Comparison of ENCODE assay signal across 29 mouse cellular contexts in genomic region chr5:128452196-128452595, GRCm38 (mm10). TPM values are rescaled to one million over a fixed set of nuclear protein-coding genes. Genes with fewer than 3 reads are reported as not detected.
DNase-seq lines count a peak whose midpoint lies in the region; ATAC-seq lines count a peak whose summit lies in the region.
"Had no signal": no experiment of that assay in that cellular context is flagged by ENCODE, and none has a peak within 500 bp of the region (broad histone marks: within the 10 kb centered on the region; RNA-seq: fewer than 3 reads in every experiment).

No protein-coding gene starts in this region.

- no peaks in the 10 kb centered on the region for H3K27me3 ChIP-seq in midbrain, embryonic 11.5 days (ENCODE audit: control insufficient read depth, insufficient read depth, low read length)
- no peaks in the 10 kb centered on the region for H3K27me3 ChIP-seq in midbrain, embryonic 14.5 days (ENCODE audit: control insufficient read depth, insufficient read depth, low read length)
- H3K27me3 ChIP-seq in forebrain, embryonic 15.5 days = no peaks in the 10 kb centered on the region
- H3K27me3 ChIP-seq in intestine, embryonic 16.5 days (replicated peaks; ENCODE audit: control insufficient read depth, insufficient read depth, low read length) = no peaks in the 10 kb centered on the region
- H3K27me3 ChIP-seq: embryonic facial prominence, embryonic 12.5 days; liver, embryonic 15.5 days; lung, embryonic 15.5 days; megakaryocyte, embryonic 14.5 days had no signal

- no peaks in the 10 kb centered on the region for H3K36me3 ChIP-seq in midbrain, embryonic 11.5 days (ENCODE audit: control insufficient read depth, insufficient read depth, low read length)
- no peaks in the 10 kb centered on the region for H3K36me3 ChIP-seq in midbrain, embryonic 14.5 days (ENCODE audit: control insufficient read depth, insufficient read depth, low read length)
- H3K36me3 ChIP-seq in forebrain, embryonic 15.5 days = no peaks in the 10 kb centered on the region
- no peaks in the 10 kb centered on the region for H3K36me3 ChIP-seq in intestine, embryonic 16.5 days (ENCODE audit: control insufficient read depth, insufficient read depth, low read length)
- H3K36me3 ChIP-seq: embryonic facial prominence, embryonic 12.5 days; limb, embryonic 10.5 days; liver, embryonic 15.5 days; lung, embryonic 15.5 days; neural tube, embryonic 13.5 days had no signal

- no peak for DNase-seq in midbrain, embryonic 11.5 days (ENCODE audit: low spot score, missing footprints)
- DNase-seq in midbrain, embryonic 14.5 days = no peak
- peak; percentile 22 for DNase-seq in right cerebral cortex, postnatal 4 days
- no peak for DNase-seq in right cerebral cortex, postnatal 25 days
- no peak for DNase-seq in ovary, adult 18-20 months (ENCODE audit: low spot score)
- DNase-seq: adrenal gland, adult 8-10 months; cerebellum, adult 2 months; cerebellum, postnatal 25 days; gastrocnemius, postnatal 36 days; heart, postnatal 36 days; kidney, adult 8-10 months; kidney, postnatal 10 days; liver; lung, postnatal 36 days; right cerebral cortex, postnatal 14 days; thymus, postnatal 25 days had no signal

- H3K27ac ChIP-seq in midbrain, embryonic 11.5 days (ENCODE audit: low read depth, low read length) = no peak overlapping the region
- H3K27ac ChIP-seq in midbrain, embryonic 14.5 days (replicated peaks; ENCODE audit: low read depth, low read length) = no peak overlapping the region
- peak overlapping the region; percentile 71; the same call in 1 of the 2 replicates for H3K27ac ChIP-seq in forebrain, embryonic 15.5 days (replicated peaks)
- H3K27ac ChIP-seq in intestine, embryonic 16.5 days (ENCODE audit: low read length) = no peak overlapping the region
- H3K27ac ChIP-seq: embryonic facial prominence, embryonic 12.5 days; limb, embryonic 10.5 days; liver, embryonic 15.5 days; lung, embryonic 15.5 days; neural tube, embryonic 13.5 days had no signal

- peak; percentile 22; the same call in 1 of the 2 replicates for ATAC-seq in midbrain, embryonic 11.5 days (ENCODE audit: low FRiP score)
- ATAC-seq in midbrain, embryonic 14.5 days (ENCODE audit: low FRiP score, low TSS enrichment) = no peak
- ATAC-seq in forebrain, embryonic 15.5 days (replicated peaks) = peak; percentile 57; the same call in 1 of the 2 replicates
- no peak for ATAC-seq in intestine, embryonic 16.5 days
- ATAC-seq: activated CD4-positive, CD25-positive, alpha-beta regulatory T cell, adult 4 months; inflammation-experienced regulatory T-cells, adult 6 months had no signal

- H3K9me3 ChIP-seq in midbrain, embryonic 11.5 days (ENCODE audit: control insufficient read depth, low read length) = no peaks in the 10 kb centered on the region
- no peaks in the 10 kb centered on the region for H3K9me3 ChIP-seq in midbrain, embryonic 14.5 days (ENCODE audit: control insufficient read depth, low read length)
- no peaks in the 10 kb centered on the region for H3K9me3 ChIP-seq in forebrain, embryonic 15.5 days
- H3K9me3 ChIP-seq in intestine, embryonic 16.5 days (ENCODE audit: control insufficient read depth, low read length) = no peaks in the 10 kb centered on the region
- H3K9me3 ChIP-seq: embryonic facial prominence, embryonic 12.5 days; limb, embryonic 10.5 days; liver, embryonic 15.5 days; lung, embryonic 15.5 days; neural tube, embryonic 13.5 days had no signal

- no peak overlapping the region for H3K4me3 ChIP-seq in midbrain, embryonic 11.5 days (ENCODE audit: low read depth, low read length)
- H3K4me3 ChIP-seq in midbrain, embryonic 14.5 days (replicated peaks; ENCODE audit: low read depth, low read length) = no peak overlapping the region
- H3K4me3 ChIP-seq in forebrain, embryonic 15.5 days = no peak overlapping the region
- H3K4me3 ChIP-seq in intestine, embryonic 16.5 days (ENCODE audit: low read length) = no peak overlapping the region
- H3K4me3 ChIP-seq: embryonic facial prominence, embryonic 12.5 days; limb, embryonic 10.5 days; liver, embryonic 15.5 days; lung, embryonic 15.5 days; myocyte; neural tube, embryonic 13.5 days had no signal

- peaks cover 6% of the 10 kb centered on the region for H3K4me1 ChIP-seq in midbrain, embryonic 11.5 days (ENCODE audit: control insufficient read depth, insufficient read depth, low read length)
- H3K4me1 ChIP-seq in midbrain, embryonic 14.5 days (ENCODE audit: control insufficient read depth, insufficient read depth, low read length) = peaks cover 7% of the 10 kb centered on the region; the same call in 1 of the 2 replicates
- H3K4me1 ChIP-seq in forebrain, embryonic 15.5 days = peaks cover 10% of the 10 kb centered on the region
- no peaks in the 10 kb centered on the region for H3K4me1 ChIP-seq in intestine, embryonic 16.5 days (ENCODE audit: control insufficient read depth, insufficient read depth, low read length)
- H3K4me1 ChIP-seq: embryonic facial prominence, embryonic 12.5 days; liver, embryonic 15.5 days; lung, embryonic 15.5 days; megakaryocyte, embryonic 14.5 days; neural tube, embryonic 13.5 days had no signal

- H3K9ac ChIP-seq in midbrain, embryonic 11.5 days (ENCODE audit: low read length) = no peak overlapping the region
- H3K9ac ChIP-seq in midbrain, embryonic 14.5 days (replicated peaks; ENCODE audit: low read length) = no peak overlapping the region
- H3K9ac ChIP-seq in forebrain, embryonic 15.5 days (replicated peaks) = no peak overlapping the region
- no peak overlapping the region for H3K9ac ChIP-seq in intestine, embryonic 16.5 days (ENCODE audit: low read depth, low read length)
- H3K9ac ChIP-seq: embryonic facial prominence, embryonic 12.5 days; liver, embryonic 15.5 days; lung, embryonic 15.5 days; neural tube, embryonic 13.5 days had no signal

- H3K4me2 ChIP-seq in midbrain, embryonic 11.5 days = no peak overlapping the region
- no peak overlapping the region for H3K4me2 ChIP-seq in midbrain, embryonic 14.5 days (ENCODE audit: low read length)
- H3K4me2 ChIP-seq in forebrain, embryonic 15.5 days (replicated peaks) = no peak overlapping the region
- no peak overlapping the region for H3K4me2 ChIP-seq in intestine, embryonic 16.5 days (ENCODE audit: low read depth, low read length)
- H3K4me2 ChIP-seq: embryonic facial prominence, embryonic 12.5 days; liver, embryonic 15.5 days; lung, embryonic 15.5 days; neural tube, embryonic 13.5 days had no signal

- WGBS in midbrain, embryonic 11.5 days = 30% methylated on average over 6 of the region's 6 CpGs
- WGBS in midbrain, embryonic 14.5 days = 8% methylated on average over 6 of the region's 6 CpGs
- WGBS in forebrain, embryonic 15.5 days = 13% methylated on average over 6 of the region's 6 CpGs
- WGBS in intestine, embryonic 16.5 days = 40% methylated on average over 6 of the region's 6 CpGs

RNA-seq across cellular contexts. Expression of gene Tmem132d, which starts 19.3 kb away (rescaled TPM):
- polyA plus RNA-seq in midbrain, embryonic 11.5 days (2014; fragmentation: Nextera tagmentation; extraction: Ambion mirVana) = 0.23 and 0.36 TPM in 2 replicates
- 4.0 and 4.1 TPM in 2 replicates for polyA plus RNA-seq in midbrain, embryonic 14.5 days (2014; fragmentation: Nextera tagmentation; extraction: Ambion mirVana)
- 1.2 TPM in 2 replicates for polyA plus RNA-seq in forebrain, embryonic 15.5 days (2015; fragmentation: Nextera tagmentation; extraction: Ambion mirVana)
- polyA plus RNA-seq in intestine, embryonic 16.5 days (2015; fragmentation: Nextera tagmentation; extraction: Ambion mirVana) = not detected in 2 replicates
- polyA plus RNA-seq: activated CD4-positive, CD25-positive, alpha-beta regulatory T cell, adult 4 months; C2C12; inflammation-experienced regulatory T-cells, adult 6 months; liver, embryonic 15.5 days; myocyte; spleen, adult 2 months had no signal

Comparison
In these comparisons a context has a peak if more than half of its experiments do, and no peak if none do; other contexts are left out.
1. ATAC-seq: peak in midbrain, embryonic 11.5 days (single experiment) and forebrain, embryonic 15.5 days (single experiment); none in midbrain, embryonic 14.5 days (single experiment) and intestine, embryonic 16.5 days (single experiment).